Mouse (Mus musculus): Measurements from ENCODE around the gene Nid2. TPM values are rescaled to one million over a fixed set of nuclear protein-coding genes. Genes with fewer than 3 reads are reported as not detected.

The Nid2 gene
- 5.7 and 7.0 TPM in 2 replicates for polyA plus RNA-seq (2012; rRNA removed)

DNA sequence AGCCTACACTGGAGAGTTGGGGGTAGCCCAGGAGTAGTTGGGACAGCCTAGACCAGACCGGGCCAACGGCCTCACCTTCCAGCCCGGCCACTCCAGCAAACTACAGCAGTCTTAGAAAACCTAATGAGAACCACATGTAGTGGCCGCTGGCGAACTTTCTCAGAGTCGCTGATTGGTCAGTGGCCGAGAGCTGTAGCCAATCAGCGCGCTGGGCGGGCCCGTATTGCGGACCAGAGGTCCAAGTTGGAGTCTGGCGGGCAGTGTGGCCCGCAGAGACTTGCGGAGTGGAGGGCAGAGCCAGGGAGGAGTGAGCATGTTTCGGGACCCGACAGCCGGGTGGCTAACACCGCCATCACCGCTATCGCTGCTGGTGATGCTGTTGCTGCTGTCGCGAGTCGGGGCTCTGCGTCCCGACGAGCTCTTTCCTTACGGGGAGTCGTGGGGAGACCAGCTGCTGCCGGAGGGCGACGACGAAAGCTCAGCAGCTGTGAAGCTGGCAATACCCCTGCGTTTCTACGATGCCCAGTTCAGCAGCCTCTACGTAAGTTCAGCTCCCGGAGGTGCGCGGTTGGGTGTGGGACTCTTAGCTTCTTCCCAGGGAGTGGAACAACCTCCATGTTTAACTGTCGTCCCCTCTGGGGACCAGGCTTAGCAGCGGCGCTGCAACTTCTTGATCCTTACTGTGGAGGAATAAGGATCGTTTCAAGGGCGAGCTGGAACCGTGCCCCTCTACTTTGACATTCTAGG is at the start of gene Nid2:
Gene Nid2 (plus strand): TSS at position 241 of the 747 bp plus-strand sequence.
- H3K4me3 ChIP-seq (ENCODE audit: control insufficient read depth, low read depth, low read length), result peak within 1 kb of the TSS; percentile 81
- peaks cover 23% of the 10 kb centered on the region for H3K4me1 ChIP-seq (ENCODE audit: control insufficient read depth, insufficient read depth, low read length)

DNA sequence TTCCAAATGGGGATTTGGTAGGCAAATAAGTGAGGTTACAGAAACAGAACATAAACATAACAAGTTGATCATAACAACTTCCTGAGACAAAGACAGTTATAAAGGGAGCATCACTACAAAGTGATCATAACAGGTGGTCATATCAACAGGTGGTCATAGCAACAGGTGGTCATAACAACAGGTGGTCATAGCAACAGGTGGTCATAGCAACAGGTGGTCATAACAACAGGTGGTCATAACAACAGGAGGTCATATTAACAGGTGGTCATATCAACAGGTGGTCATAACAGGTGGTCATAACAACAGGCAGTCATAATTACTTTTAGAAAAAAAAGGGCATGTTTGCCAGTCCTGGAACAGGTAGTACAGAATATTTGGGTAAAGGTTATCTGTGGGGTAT is 49.5 kb upstream of the Nid2 start:
- H3K36me3 ChIP-seq (ENCODE audit: control insufficient read depth, insufficient read depth, low read length), result no peaks in the 10 kb centered on the region
- TF ChIP-seq POLR2A (IDR thresholded peaks at IDR 0.05; ENCODE audit: control insufficient read depth, low read depth, low read length) (no peak), CTCF (IDR thresholded peaks at IDR 0.05; ENCODE audit: control insufficient read depth, insufficient read depth, insufficient replicate concordance, low read depth, low read length) (no peak)
- H3K27me3 ChIP-seq (ENCODE audit: control insufficient read depth, insufficient read depth, low read length), result no peaks in the 10 kb centered on the region
- peaks cover 2% of the 10 kb centered on the region; the same call in 1 of the 2 replicates for H3K4me1 ChIP-seq (ENCODE audit: control insufficient read depth, insufficient read depth, low read length)
- H3K4me3 ChIP-seq (ENCODE audit: control insufficient read depth, low read depth, low read length), result no peak overlapping the region
- no peak overlapping the region for H3K27ac ChIP-seq (ENCODE audit: control insufficient read depth, insufficient read depth, low read depth, low read length)

More for the DNA sequence above, at the start of gene Nid2:
- Histone ChIP-seq H3K36me3 (ENCODE audit: control insufficient read depth, insufficient read depth, low read length) (no peaks in the 10 kb centered on the region), H3K27ac (ENCODE audit: control insufficient read depth, insufficient read depth, low read depth, low read length) (peak within 1 kb of the TSS; percentile 12), H3K27me3 (ENCODE audit: control insufficient read depth, insufficient read depth, low read length) (no peaks in the 10 kb centered on the region)
- no peak for TF ChIP-seq CTCF (IDR thresholded peaks at IDR 0.05; ENCODE audit: control insufficient read depth, insufficient read depth, insufficient replicate concordance, low read depth, low read length)
- peak; percentile 65 for TF ChIP-seq POLR2A (IDR thresholded peaks at IDR 0.05; ENCODE audit: control insufficient read depth, low read depth, low read length)

DNA sequence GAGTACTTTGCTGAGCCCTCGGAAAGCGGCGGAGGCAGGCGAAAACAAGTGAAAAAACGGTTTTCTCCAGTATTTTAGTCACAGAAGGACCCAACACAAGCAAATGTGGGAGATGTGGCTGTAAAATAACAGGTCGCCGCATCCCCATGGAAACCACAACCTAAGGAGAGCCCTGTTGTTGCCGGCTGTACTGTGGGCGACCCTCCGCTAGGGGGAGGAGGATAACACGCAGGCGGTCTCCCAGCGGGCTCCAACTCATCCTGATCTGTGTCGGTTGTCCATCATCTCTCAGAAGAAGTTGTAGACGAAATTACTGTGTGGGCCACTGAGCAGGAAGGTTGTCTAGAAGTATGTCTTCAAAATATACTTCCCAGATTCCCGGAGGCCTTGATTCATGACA is 45.4 kb upstream of the Nid2 start:
- Histone ChIP-seq H3K27me3 (ENCODE audit: control insufficient read depth, insufficient read depth, low read length) (no peaks in the 10 kb centered on the region), H3K4me3 (ENCODE audit: control insufficient read depth, low read depth, low read length) (no peak overlapping the region; the same call in 1 of the 2 replicates), H3K4me1 (ENCODE audit: control insufficient read depth, insufficient read depth, low read length) (peaks cover 5% of the 10 kb centered on the region), H3K36me3 (ENCODE audit: control insufficient read depth, insufficient read depth, low read length) (no peaks in the 10 kb centered on the region), H3K27ac (ENCODE audit: control insufficient read depth, insufficient read depth, low read depth, low read length) (no peak overlapping the region)
- TF ChIP-seq POLR2A (IDR thresholded peaks at IDR 0.05; ENCODE audit: control insufficient read depth, low read depth, low read length) (no peak), CTCF (IDR thresholded peaks at IDR 0.05; ENCODE audit: control insufficient read depth, insufficient read depth, insufficient replicate concordance, low read depth, low read length) (peak; percentile 71; the same call in 1 of the 2 replicates)

DNA sequence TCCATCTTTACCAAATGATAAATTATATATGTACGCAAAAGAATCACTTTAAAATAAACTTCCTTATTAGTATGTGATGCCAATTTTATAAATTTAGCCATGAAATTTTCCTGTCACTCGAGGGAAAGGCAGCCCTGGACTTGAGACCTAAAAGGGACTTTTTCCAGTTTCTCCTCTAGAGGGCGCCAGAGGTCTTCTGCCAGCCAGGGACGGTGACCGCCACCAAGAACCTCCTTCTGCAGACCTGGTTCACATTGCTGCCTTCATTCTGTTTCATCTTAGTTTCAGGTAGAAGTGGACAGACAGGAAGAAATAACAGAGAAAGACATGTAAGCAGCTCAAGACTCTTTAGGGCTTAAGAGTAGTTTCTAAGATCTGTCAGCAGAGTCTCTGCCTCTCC is 44.6 kb upstream of the Nid2 start:
- peak; percentile 83; the same call in 1 of the 2 replicates for TF ChIP-seq CTCF (IDR thresholded peaks at IDR 0.05; ENCODE audit: control insufficient read depth, insufficient read depth, insufficient replicate concordance, low read depth, low read length)
- no peak for TF ChIP-seq POLR2A (IDR thresholded peaks at IDR 0.05; ENCODE audit: control insufficient read depth, low read depth, low read length)
- no peaks in the 10 kb centered on the region for H3K27me3 ChIP-seq (ENCODE audit: control insufficient read depth, insufficient read depth, low read length)
- no peak overlapping the region for H3K27ac ChIP-seq (ENCODE audit: control insufficient read depth, insufficient read depth, low read depth, low read length)
- no peak overlapping the region for H3K4me3 ChIP-seq (ENCODE audit: control insufficient read depth, low read depth, low read length)
- H3K36me3 ChIP-seq (ENCODE audit: control insufficient read depth, insufficient read depth, low read length), result no peaks in the 10 kb centered on the region
- peaks cover 5% of the 10 kb centered on the region for H3K4me1 ChIP-seq (ENCODE audit: control insufficient read depth, insufficient read depth, low read length)

DNA sequence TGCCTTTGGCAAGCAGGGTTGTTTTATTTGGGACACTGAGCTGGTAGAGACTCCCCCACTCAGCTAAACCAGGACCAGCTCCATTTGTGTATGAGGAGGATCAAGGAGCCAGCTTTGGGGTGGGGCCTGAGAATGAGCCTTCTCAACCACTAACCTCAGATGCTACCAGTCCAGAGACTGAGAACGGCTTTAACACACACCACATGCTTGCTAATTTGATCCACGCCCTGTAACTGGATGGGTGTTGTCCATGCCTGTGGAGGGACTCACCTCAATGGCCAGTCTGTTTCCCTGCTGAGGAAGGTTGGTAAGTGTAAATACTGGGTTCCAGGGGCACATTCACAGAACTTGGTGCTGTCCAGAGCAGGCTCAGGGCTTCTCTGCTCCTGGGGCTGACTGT is 44.1 kb upstream of the Nid2 start:
- Histone ChIP-seq H3K27me3 (ENCODE audit: control insufficient read depth, insufficient read depth, low read length) (no peaks in the 10 kb centered on the region), H3K4me1 (ENCODE audit: control insufficient read depth, insufficient read depth, low read length) (peaks cover 5% of the 10 kb centered on the region), H3K27ac (ENCODE audit: control insufficient read depth, insufficient read depth, low read depth, low read length) (no peak overlapping the region), H3K4me3 (ENCODE audit: control insufficient read depth, low read depth, low read length) (no peak overlapping the region), H3K36me3 (ENCODE audit: control insufficient read depth, insufficient read depth, low read length) (no peaks in the 10 kb centered on the region)
- TF ChIP-seq CTCF (IDR thresholded peaks at IDR 0.05; ENCODE audit: control insufficient read depth, insufficient read depth, insufficient replicate concordance, low read depth, low read length), result no peak
- no peak for TF ChIP-seq POLR2A (IDR thresholded peaks at IDR 0.05; ENCODE audit: control insufficient read depth, low read depth, low read length)

DNA sequence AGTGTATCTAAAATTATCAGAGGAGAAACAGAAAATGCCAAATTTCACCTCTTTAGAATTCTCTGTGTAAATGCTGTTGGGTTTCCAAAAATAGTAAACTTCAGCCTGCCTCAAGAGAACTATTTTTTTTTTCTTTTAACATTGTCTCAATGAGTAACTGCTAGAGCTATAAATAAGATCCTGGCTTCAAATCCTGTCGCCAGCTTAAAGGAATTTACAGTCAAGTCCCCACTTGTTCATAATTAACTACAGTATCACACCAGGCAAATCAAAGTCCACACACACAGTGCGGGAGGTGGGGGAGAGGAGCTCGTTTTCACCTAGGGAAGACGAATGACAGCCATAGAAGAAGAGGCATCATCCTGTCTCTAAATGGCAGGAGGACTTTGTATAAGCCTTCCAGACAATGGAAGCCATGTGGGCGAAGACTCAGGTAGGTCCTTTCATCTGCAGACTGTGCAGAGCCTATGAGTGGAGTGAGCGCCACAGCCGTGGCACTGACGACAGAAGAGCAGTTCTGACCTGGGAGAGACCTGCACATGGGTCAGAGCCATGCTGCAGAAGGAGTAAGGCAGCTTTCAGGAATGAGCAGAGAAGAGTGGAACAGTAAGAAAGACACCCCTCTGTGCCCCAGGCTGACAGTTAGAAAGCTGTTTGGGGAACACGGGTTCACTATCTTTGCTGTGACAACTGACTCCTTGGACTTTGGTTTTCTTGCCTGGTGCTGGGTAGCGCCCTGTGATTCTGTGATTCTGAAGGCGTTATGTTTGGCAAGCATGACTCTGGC is 43.2 kb upstream of the Nid2 start:
- H3K4me3 ChIP-seq (ENCODE audit: control insufficient read depth, low read depth, low read length), result no peak overlapping the region
- peaks cover 5% of the 10 kb centered on the region for H3K4me1 ChIP-seq (ENCODE audit: control insufficient read depth, insufficient read depth, low read length)
- H3K36me3 ChIP-seq (ENCODE audit: control insufficient read depth, insufficient read depth, low read length), result no peaks in the 10 kb centered on the region
- TF ChIP-seq CTCF (IDR thresholded peaks at IDR 0.05; ENCODE audit: control insufficient read depth, insufficient read depth, insufficient replicate concordance, low read depth, low read length) (no peak), POLR2A (IDR thresholded peaks at IDR 0.05; ENCODE audit: control insufficient read depth, low read depth, low read length) (no peak)
- H3K27me3 ChIP-seq (ENCODE audit: control insufficient read depth, insufficient read depth, low read length), result no peaks in the 10 kb centered on the region
- H3K27ac ChIP-seq (ENCODE audit: control insufficient read depth, insufficient read depth, low read depth, low read length), result no peak overlapping the region

DNA sequence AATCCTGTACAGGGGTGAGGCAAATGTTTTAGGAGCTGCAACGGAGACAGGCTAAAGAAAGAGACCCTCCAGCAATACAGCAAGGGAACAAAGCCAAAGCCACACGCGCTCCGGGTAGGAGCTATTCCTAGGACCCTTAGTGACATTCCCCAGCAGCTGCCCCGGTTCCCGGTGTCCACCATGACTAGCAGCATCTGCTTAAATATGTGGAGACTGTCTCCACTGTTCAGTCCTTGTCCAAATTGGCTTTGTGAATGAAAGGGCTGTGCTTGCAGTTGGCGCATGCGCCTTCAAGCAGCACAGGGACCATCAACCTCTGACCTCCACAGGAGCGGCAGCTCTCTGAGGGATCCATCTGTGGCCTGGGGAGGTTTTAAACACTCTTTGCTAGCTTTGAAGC is 41.9 kb upstream of the Nid2 start:
- Histone ChIP-seq H3K4me1 (ENCODE audit: control insufficient read depth, insufficient read depth, low read length) (peaks cover 5% of the 10 kb centered on the region), H3K36me3 (ENCODE audit: control insufficient read depth, insufficient read depth, low read length) (no peaks in the 10 kb centered on the region), H3K27me3 (ENCODE audit: control insufficient read depth, insufficient read depth, low read length) (no peaks in the 10 kb centered on the region), H3K4me3 (ENCODE audit: control insufficient read depth, low read depth, low read length) (no peak overlapping the region), H3K27ac (ENCODE audit: control insufficient read depth, insufficient read depth, low read depth, low read length) (no peak overlapping the region)
- no peak for TF ChIP-seq CTCF (IDR thresholded peaks at IDR 0.05; ENCODE audit: control insufficient read depth, insufficient read depth, insufficient replicate concordance, low read depth, low read length)
- TF ChIP-seq POLR2A (IDR thresholded peaks at IDR 0.05; ENCODE audit: control insufficient read depth, low read depth, low read length), result no peak
